Mouse (Mus musculus) heart, postnatal 4 days (tissue): Measurements from ENCODE around the gene 2210017I01Rik. TPM values are rescaled to one million over a fixed set of nuclear protein-coding genes. Genes with fewer than 3 reads are reported as not detected.

ENCODE experiments used
- DNase-seq: peaks from one replicate; pipeline ENCODE4 v3.0.0; 2021
- total RNA-seq, 2 experiments: library from RNA; stranded (reverse); gene quantifications; 2 replicates each; pipeline ENCODE4 v1.2.3; 2021

Gene 2210017I01Rik
- total RNA-seq, 2 experiments from 2014 or later, result not detected

DNA sequence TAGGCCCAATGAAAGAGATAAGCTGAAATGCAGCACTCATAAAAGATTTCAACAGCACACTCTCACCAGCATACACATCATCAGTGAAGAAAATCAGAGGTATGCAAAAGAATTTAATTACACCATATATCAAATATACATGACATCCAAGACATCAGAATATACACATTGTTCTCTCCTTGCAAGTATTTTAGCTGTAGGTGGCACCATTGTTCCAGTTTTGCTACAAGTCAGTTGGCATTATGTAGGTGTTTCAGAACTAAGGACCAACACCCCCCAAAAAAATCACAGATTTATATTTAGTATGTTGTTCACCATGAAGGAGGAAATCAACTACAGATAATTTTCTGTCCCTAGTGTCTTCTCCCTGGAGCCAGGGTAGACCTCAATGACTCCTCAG, 41.9 kb downstream of the 2210017I01Rik start:
- DNase-seq, result no peak

Other genes with a start within 250 kb of the 2210017I01Rik start
- gene Sprr2f, start 242.3 kb downstream of the 2210017I01Rik start, total RNA-seq, result not detected
- gene Sprr2h, start 221.8 kb downstream of the 2210017I01Rik start, total RNA-seq, result not detected
- gene Sprr2i, start 199.5 kb downstream of the 2210017I01Rik start, total RNA-seq, result not detected
- gene Sprr2j-ps, start 189.4 kb downstream of the 2210017I01Rik start, total RNA-seq, result not detected
- 1 to 10 TPM; 1.7 to 4.6 TPM for gene Gm9774, start 178.1 kb downstream of the 2210017I01Rik start, total RNA-seq
- gene Sprr2k, start 174.9 kb downstream of the 2210017I01Rik start, total RNA-seq, result not detected
- not detected for gene Sprr1b, start 168.7 kb downstream of the 2210017I01Rik start, total RNA-seq
- gene Sprr3, start 148.8 kb downstream of the 2210017I01Rik start, total RNA-seq, result not detected
- not detected for gene Sprr1a, start 121.6 kb downstream of the 2210017I01Rik start, total RNA-seq
- gene Sprr4, start 107.0 kb downstream of the 2210017I01Rik start, total RNA-seq, result not detected
- gene 2310046K23Rik, start 73.0 kb downstream of the 2210017I01Rik start, total RNA-seq, result not detected
- not detected for gene Ivl, start 33.8 kb downstream of the 2210017I01Rik start, total RNA-seq
- not detected for gene Smcp, start 18.5 kb downstream of the 2210017I01Rik start, total RNA-seq
- gene Lce6a, start 14.2 kb upstream of the 2210017I01Rik start, total RNA-seq, result not detected
- not detected for gene Lce1a1, start 40.8 kb upstream of the 2210017I01Rik start, total RNA-seq
- not detected for gene Lce1b, start 49.4 kb upstream of the 2210017I01Rik start, total RNA-seq
- gene Lce1a2, start 62.8 kb upstream of the 2210017I01Rik start, total RNA-seq, result not detected
- gene Lce1c, start 71.8 kb upstream of the 2210017I01Rik start, total RNA-seq, result not detected
- not detected for gene Lce1d, start 79.7 kb upstream of the 2210017I01Rik start, total RNA-seq
- gene Lce1e, start 101.6 kb upstream of the 2210017I01Rik start, total RNA-seq, result not detected
- gene Lce1f, start 112.9 kb upstream of the 2210017I01Rik start, total RNA-seq, result not detected
- not detected for gene Gm38119, start 131.6 kb upstream of the 2210017I01Rik start, total RNA-seq
- gene Lce1g, start 144.8 kb upstream of the 2210017I01Rik start, total RNA-seq, result not detected
- not detected for gene Lce1h, start 157.6 kb upstream of the 2210017I01Rik start, total RNA-seq
- gene Lce1i, start 171.4 kb upstream of the 2210017I01Rik start, total RNA-seq, result not detected
- gene Lce1j, start 183.0 kb upstream of the 2210017I01Rik start, total RNA-seq, result not detected
- gene Lce1k, start 200.4 kb upstream of the 2210017I01Rik start, total RNA-seq, result not detected
- gene Kprp, start 219.8 kb upstream of the 2210017I01Rik start, total RNA-seq, result not detected
- gene Lce1l, start 243.8 kb upstream of the 2210017I01Rik start, total RNA-seq, result not detected